Comparison of ENCODE assay signal across 8 mouse cellular contexts in the genomic region with DNA sequence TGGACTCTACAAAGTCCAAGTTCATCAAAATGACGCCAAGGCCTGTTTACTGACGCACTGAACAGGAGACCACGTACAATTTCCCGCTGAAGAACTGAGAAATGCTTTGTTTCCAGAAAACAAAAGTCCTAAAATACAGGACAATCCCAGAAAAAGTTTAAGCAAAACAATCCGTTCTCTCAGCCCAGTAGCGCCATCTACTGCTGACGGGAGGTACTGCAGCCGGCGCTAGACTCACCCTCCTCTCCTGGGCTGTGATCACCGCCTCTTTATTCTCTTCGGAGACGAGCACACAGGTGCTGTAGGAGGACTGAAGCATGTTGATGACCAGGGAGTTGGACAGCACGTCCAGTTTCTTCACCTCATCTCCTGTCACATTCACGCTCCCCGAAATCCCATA. TPM values are rescaled to one million over a fixed set of nuclear protein-coding genes. Genes with fewer than 3 reads are reported as not detected.
DNase-seq lines count a peak whose midpoint lies in the region; ATAC-seq lines count a peak whose summit lies in the region.

No protein-coding gene starts in this region.

- no peaks in the 10 kb centered on the region for H3K4me1 ChIP-seq in forebrain, embryonic 11.5 days (replicated peaks; ENCODE audit: control insufficient read depth, insufficient read depth, low read length)

- peak; percentile 48 to 60 for DNase-seq in CD8-positive naive resting alpha-beta T cell, adult 2 months (ENCODE audit: low read depth in 2 of 2, low spot score in 2 of 2)
- DNase-seq in adrenal gland, postnatal 4 days (ENCODE audit: low spot score in 2 of 2) = peak; percentile 62 to 63
- DNase-seq in forebrain, embryonic 11.5 days (ENCODE audit: low spot score) = peak; percentile 84
- peak; percentile 23 for DNase-seq in layer of hippocampus, adult 9-11 months
- DNase-seq in lung, postnatal 25 days (ENCODE audit: low spot score) = peak; percentile 61
- peak; percentile 62 for DNase-seq in retina, postnatal 1 day
- DNase-seq in urinary bladder, adult 2 months (ENCODE audit: low spot score) = peak; percentile 45

- no peak overlapping the region for H3K4me3 ChIP-seq in forebrain, embryonic 11.5 days (ENCODE audit: low read depth, low read length)

- H3K36me3 ChIP-seq in forebrain, embryonic 11.5 days (ENCODE audit: control insufficient read depth, insufficient read depth, low read length) = no peaks in the 10 kb centered on the region

- 15% methylated on average over 15 of the region's 15 CpGs for WGBS in forebrain, embryonic 11.5 days

- no peaks in the 10 kb centered on the region for H3K9me3 ChIP-seq in forebrain, embryonic 11.5 days (ENCODE audit: control insufficient read depth, low read length)

- no peak overlapping the region for H3K9ac ChIP-seq in forebrain, embryonic 11.5 days (ENCODE audit: low read length)

- no peaks in the 10 kb centered on the region for H3K27me3 ChIP-seq in forebrain, embryonic 11.5 days (ENCODE audit: control insufficient read depth, insufficient read depth, low read length)

- no peak overlapping the region for H3K27ac ChIP-seq in forebrain, embryonic 11.5 days (ENCODE audit: low read depth, low read length)

- 0 out of 2 replicates have a peak, but pooled peaks have one; percentile 33 for ATAC-seq in forebrain, embryonic 11.5 days (replicated peaks; ENCODE audit: low FRiP score)
- peak; percentile 59 to 63; a peak in 2 of 4 replicates for ATAC-seq in hematopoietic stem cell, adult 5-6 weeks (replicated peaks in 1 of 2; ENCODE audit: insufficient read depth in 1 of 2, low FRiP score in 2 of 2, low TSS enrichment in 1 of 2, low read depth in 1 of 2, poor library complexity in 2 of 2, severe bottlenecking in 2 of 2)

- no peak overlapping the region for H3K4me2 ChIP-seq in forebrain, embryonic 11.5 days (ENCODE audit: low read depth, low read length, severe bottlenecking)

RNA-seq across cellular contexts. Expression of gene Fbp2, which starts 3.6 kb away (rescaled TPM):
- 1 to 10 TPM; 8.0 to 8.7 TPM for total RNA-seq in adrenal gland, postnatal 4 days (2021)
- not detected in 2 replicates for polyA plus RNA-seq in forebrain, embryonic 11.5 days (2014; fragmentation: Nextera tagmentation; extraction: Ambion mirVana)
- total RNA-seq in hematopoietic stem cell, adult 5-6 weeks (2017) = not detected in 2 replicates
- 29.3 and 33.6 TPM in 2 replicates for polyA plus RNA-seq in urinary bladder, adult 2 months (2012; rRNA removed)

RNA-seq across cellular contexts. Expression of gene Fbp1, which starts 33.4 kb away (rescaled TPM):
- total RNA-seq in adrenal gland, postnatal 4 days (2021) = 100 to 1,000 TPM in 1 of 2 experiments, 10 to 100 TPM in 1; 56.3 to 142 TPM
- polyA plus RNA-seq in forebrain, embryonic 11.5 days (2014; fragmentation: Nextera tagmentation; extraction: Ambion mirVana) = not detected in 2 replicates
- total RNA-seq in hematopoietic stem cell, adult 5-6 weeks (2017) = 6.1 and 14.9 TPM in 2 replicates
- polyA plus RNA-seq in urinary bladder, adult 2 months (2012; rRNA removed) = 12.4 and 13.1 TPM in 2 replicates

Comparison
In these comparisons a context has a peak if more than half of its experiments do, and no peak if none do; other contexts are left out.
1. DNase-seq: peak in every context shown above with its lines; median percentile 84 in forebrain, embryonic 11.5 days; 62 in adrenal gland, postnatal 4 days; 62 in retina, postnatal 1 day; 61 in lung, postnatal 25 days; 54 in CD8-positive naive resting alpha-beta T cell, adult 2 months; 45 in urinary bladder, adult 2 months; 23 in layer of hippocampus, adult 9-11 months.